8 mouse cellular contexts compared by ENCODE assay signal in the genomic region with DNA sequence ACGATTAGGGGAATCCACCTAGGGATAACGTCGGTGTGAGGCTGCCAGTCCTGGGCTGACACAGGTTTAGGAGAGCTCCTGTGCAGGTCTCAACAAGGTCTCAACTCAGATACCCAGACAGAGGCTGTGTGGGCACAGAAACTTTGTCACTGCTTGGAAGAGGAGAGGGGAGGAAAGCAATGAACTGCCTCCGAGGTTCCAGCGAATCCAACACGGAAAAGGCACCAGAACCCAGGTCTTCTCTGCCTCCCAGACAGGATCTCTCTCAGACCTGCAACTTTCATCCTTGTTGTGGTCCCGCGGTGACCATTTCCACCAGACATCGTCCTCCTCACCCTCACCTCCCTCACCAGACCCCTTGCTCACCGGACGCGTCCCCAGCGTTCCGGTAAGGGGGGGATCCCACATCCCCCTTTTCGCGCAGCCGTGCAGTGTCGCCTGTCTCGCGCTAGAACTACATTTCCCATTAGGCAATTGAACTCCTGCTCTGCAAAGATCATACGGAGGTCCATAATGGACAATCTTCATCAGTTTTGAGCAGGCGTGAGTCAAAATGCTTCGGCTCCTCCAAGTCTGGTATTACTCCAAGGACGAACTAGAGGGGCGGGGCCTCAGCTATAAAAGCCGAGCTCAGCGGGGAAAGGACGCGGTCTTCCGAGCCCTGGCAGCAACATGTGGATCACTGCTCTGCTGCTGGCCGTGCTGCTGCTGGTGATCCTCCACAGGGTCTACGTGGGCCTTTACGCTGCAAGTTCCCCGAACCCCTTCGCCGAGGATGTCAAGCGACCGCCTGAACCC. TPM values are rescaled to one million over a fixed set of nuclear protein-coding genes. Genes with fewer than 3 reads are reported as not detected.
DNase-seq lines count a peak whose midpoint lies in the region; ATAC-seq lines count a peak whose summit lies in the region.

A gene (minus strand): TSS at position 458 of the 798 bp plus-strand sequence.
A gene (plus strand): TSS at position 520 of the 798 bp plus-strand sequence.

- peak; percentile 71 to 72 for DNase-seq in B cell, adult 2 months
- peak; percentile 99 for DNase-seq in brain, adult 2 months (ENCODE audit: low read depth, low spot score)
- DNase-seq in heart, embryonic 10.5 days (ENCODE audit: low spot score), result peak; percentile 96
- peak; percentile 90 for DNase-seq in liver
- DNase-seq in spleen, postnatal 4 days (ENCODE audit: low spot score in 2 of 2), result peak; percentile 83 to 89

- no peaks in the 10 kb centered on the region for H3K27me3 ChIP-seq in heart, embryonic 10.5 days (ENCODE audit: insufficient read depth, poor library complexity, severe bottlenecking)
- H3K27me3 ChIP-seq in kidney, embryonic 15.5 days, result no peaks in the 10 kb centered on the region

- H3K9ac ChIP-seq in kidney, embryonic 15.5 days, result peak within 1 kb of the TSS; percentile 60

- no peaks in the 10 kb centered on the region for H3K9me3 ChIP-seq in heart, embryonic 10.5 days
- no peaks in the 10 kb centered on the region for H3K9me3 ChIP-seq in kidney, embryonic 15.5 days (replicated peaks)

- H3K27ac ChIP-seq in heart, embryonic 10.5 days, result peak within 1 kb of the TSS; percentile 90
- H3K27ac ChIP-seq in kidney, embryonic 15.5 days, result peak within 1 kb of the TSS; percentile 86

- peak within 1 kb of the TSS; percentile 67 for H3K4me3 ChIP-seq in heart, embryonic 10.5 days
- peak within 1 kb of the TSS; percentile 61 for H3K4me3 ChIP-seq in kidney, embryonic 15.5 days (replicated peaks)

- WGBS in heart, embryonic 10.5 days, result 1% methylated on average over 38 of the region's 38 CpGs
- under 1% methylated on average over 38 of the region's 38 CpGs for WGBS in kidney, embryonic 15.5 days

- H3K36me3 ChIP-seq in heart, embryonic 10.5 days, result no peaks in the 10 kb centered on the region
- peaks cover 10% of the 10 kb centered on the region for H3K36me3 ChIP-seq in kidney, embryonic 15.5 days

- peak; percentile 88 for ATAC-seq in erythroblast, adult 5-6 weeks (replicated peaks; ENCODE audit: low FRiP score, poor library complexity, severe bottlenecking)
- peak; percentile 91 for ATAC-seq in kidney, embryonic 15.5 days (replicated peaks; ENCODE audit: low FRiP score)
- ATAC-seq in monocyte, adult 5-6 weeks (replicated peaks; ENCODE audit: insufficient number of reproducible peaks, low FRiP score, low TSS enrichment, poor library complexity, severe bottlenecking), result peak; percentile 81

- peaks cover 12% of the 10 kb centered on the region for H3K4me1 ChIP-seq in heart, embryonic 10.5 days
- peaks cover 22% of the 10 kb centered on the region for H3K4me1 ChIP-seq in kidney, embryonic 15.5 days

- peak within 1 kb of the TSS; percentile 75 for H3K4me2 ChIP-seq in kidney, embryonic 15.5 days

RNA-seq across cellular contexts. Expression of the first gene that starts in this region (rescaled TPM):
- total RNA-seq in erythroblast, adult 5-6 weeks (2015; ENCODE audit: low replicate concordance), result 2.1 and 5.6 TPM in 2 replicates
- 0.85 and 6.0 TPM in 2 replicates for total RNA-seq in erythroblast, adult 5-6 weeks (2017; ENCODE audit: low replicate concordance)
- polyA plus RNA-seq in heart, embryonic 10.5 days (2016; fragmentation: Nextera tagmentation; extraction: Ambion mirVana), result 12.9 and 13.3 TPM in 2 replicates
- polyA plus RNA-seq in kidney, embryonic 15.5 days (2015; fragmentation: Nextera tagmentation; extraction: Ambion mirVana), result 14.6 and 16.8 TPM in 2 replicates
- 7.6 to 8.8 TPM (median 8.0 TPM) in 3 replicates for total RNA-seq in monocyte, adult 5-6 weeks (2017)

RNA-seq across cellular contexts. Expression of the second gene that starts in this region (rescaled TPM):
- 1.7 and 4.0 TPM in 2 replicates for total RNA-seq in erythroblast, adult 5-6 weeks (2015; ENCODE audit: low replicate concordance)
- total RNA-seq in erythroblast, adult 5-6 weeks (2017; ENCODE audit: low replicate concordance), result 3.5 and 3.8 TPM in 2 replicates
- polyA plus RNA-seq in heart, embryonic 10.5 days (2016; fragmentation: Nextera tagmentation; extraction: Ambion mirVana), result 13.5 and 17.0 TPM in 2 replicates
- polyA plus RNA-seq in kidney, embryonic 15.5 days (2015; fragmentation: Nextera tagmentation; extraction: Ambion mirVana), result 22.1 and 24.6 TPM in 2 replicates
- total RNA-seq in monocyte, adult 5-6 weeks (2017), result 2.9 to 10.9 TPM (median 6.6 TPM) in 3 replicates

Comparison
In these comparisons a context has a peak if more than half of its experiments do, and no peak if none do; other contexts are left out.
1. Peak in every context shown above with its lines: DNase-seq, ATAC-seq, H3K4me3 ChIP-seq and H3K27ac ChIP-seq.